Mouse (Mus musculus) kidney, embryonic 15.5 days (tissue): Measurements from ENCODE around the gene Kif5a. TPM values are rescaled to one million over a fixed set of nuclear protein-coding genes. Genes with fewer than 3 reads are reported as not detected.
"Not testable (repeated sequence)": the region's sequence is repeated elsewhere in the genome, so short reads cannot be mapped to it uniquely, and the experiment has no call there.

ENCODE experiments used
- ATAC-seq: fragments of 200-750 bp; cut with Nextera tagmentation; replicated peaks from 2 replicates; pipeline ENCODE4 v1.8.0; 2017; ENCODE audit warnings: moderate TSS enrichment; ENCODE audit not compliant: low FRiP score
- H3K27ac ChIP-seq: fragments of 300-500 bp; sonication (generic); 2 replicates; pipeline ENCODE4 v1.5.1; 2015; ENCODE audit warnings: mild to moderate bottlenecking, inconsistent platforms
- H3K27me3 ChIP-seq: fragments of 300-500 bp; sonication (generic); 2 replicates; pipeline ENCODE4 v1.6.1; 2015; ENCODE audit warnings: inconsistent platforms
- H3K36me3 ChIP-seq: fragments of 300-500 bp; sonication (generic); 2 replicates; pipeline ENCODE4 v1.6.1; 2015; ENCODE audit warnings: inconsistent platforms
- H3K4me1 ChIP-seq: fragments of 300-500 bp; sonication (generic); 2 replicates; pipeline ENCODE4 v1.6.1; 2015; ENCODE audit warnings: inconsistent platforms
- H3K4me2 ChIP-seq: fragments of 300-500 bp; sonication (generic); 2 replicates; pipeline ENCODE4 v1.6.1; 2015; ENCODE audit warnings: moderate library complexity, mild to moderate bottlenecking, inconsistent platforms
- H3K4me3 ChIP-seq: fragments of 300-500 bp; sonication (generic); replicated peaks from 2 replicates; pipeline ENCODE4 v1.5.1; 2015; ENCODE audit warnings: mild to moderate bottlenecking, inconsistent platforms
- H3K9ac ChIP-seq: fragments of 300-500 bp; sonication (generic); 2 replicates; pipeline ENCODE4 v1.6.1; 2015; ENCODE audit warnings: mild to moderate bottlenecking, inconsistent platforms
- H3K9me3 ChIP-seq: fragments of 300-500 bp; sonication (generic); replicated peaks from 2 replicates; pipeline ENCODE4 v1.6.1; 2016; ENCODE audit warnings: inconsistent platforms
- WGBS: fragments of 180-500 bp; shearing (Covaris S2); methylation state at CpG from one replicate; pipeline ENCODE4 v1.1.7; 2015; ENCODE audit warnings: mixed read lengths; 5-methylcytosine and 5-hydroxymethylcytosine counted together
- polyA plus RNA-seq: library from polyadenylated mRNA; unstranded; fragments of >200 nt; fragmentation: Nextera tagmentation; extraction: Ambion mirVana; gene quantifications from 2 replicates; pipeline ENCODE4 v1.2.1, GENCODE M21; 2015

The Kif5a gene
- polyA plus RNA-seq, 1 experiment from 2014 or later, result 1.9 TPM

- not testable (repeated sequence) for H3K9ac ChIP-seq, H3K27ac ChIP-seq, H3K9me3 ChIP-seq, H3K4me3 ChIP-seq, H3K4me2 ChIP-seq, H3K27me3 ChIP-seq, ATAC-seq
- Histone ChIP-seq H3K36me3 (peaks cover 25% of the 10 kb centered on the region), H3K4me1 (peaks cover 82% of the 10 kb centered on the region)
- WGBS, result 88% methylated on average over 1 of the region's 1 CpGs
These were observed 71.2 kb downstream of the Kif5a start for GRCm38 (mm10) chr10:127192057-127192328.

DNA sequence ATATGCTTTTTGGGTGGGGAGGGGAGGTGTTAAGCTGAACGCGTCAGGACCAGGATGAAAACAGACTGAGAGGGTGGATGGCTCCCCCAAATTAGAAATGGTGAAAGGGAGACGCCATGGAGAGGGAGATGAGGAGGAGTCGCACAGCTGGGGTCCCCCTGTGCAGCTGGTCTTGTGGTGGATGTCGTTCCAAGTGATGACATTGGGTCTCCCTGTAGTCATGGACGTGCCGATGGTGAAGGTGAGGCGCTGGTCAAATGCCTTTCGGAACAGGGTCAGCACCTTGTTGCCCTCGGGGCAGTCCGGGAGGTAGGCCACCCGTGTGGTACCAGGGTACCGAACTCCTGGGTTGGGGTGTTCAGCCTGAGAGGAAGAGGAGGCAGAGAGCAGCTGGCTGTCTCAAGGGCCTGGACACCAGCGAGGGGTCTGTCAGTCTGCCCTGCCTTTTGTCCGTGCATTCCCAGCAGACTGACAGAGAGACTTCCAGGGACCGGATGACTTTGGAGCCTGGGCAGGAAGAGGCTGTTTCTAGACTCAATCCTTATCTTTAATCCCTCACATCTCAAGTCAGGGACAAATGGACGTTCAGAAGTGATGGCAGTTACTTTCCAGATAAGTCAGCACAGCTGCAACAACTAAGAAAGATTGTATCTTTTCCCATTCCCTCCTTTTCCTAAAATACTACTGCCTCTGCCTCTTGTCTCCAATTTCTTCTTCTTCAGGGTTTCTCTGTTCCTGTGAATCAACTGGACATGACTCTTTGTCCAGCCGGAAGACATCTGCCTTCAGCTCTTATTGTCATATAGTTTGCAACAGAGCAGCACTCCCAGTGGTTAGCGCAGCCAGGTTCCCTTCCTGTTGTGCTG, 71.7 kb downstream of the Kif5a start:
- H3K27ac ChIP-seq, result peak overlapping the region; percentile 93
- H3K4me1 ChIP-seq, result peaks cover 77% of the 10 kb centered on the region

DNA sequence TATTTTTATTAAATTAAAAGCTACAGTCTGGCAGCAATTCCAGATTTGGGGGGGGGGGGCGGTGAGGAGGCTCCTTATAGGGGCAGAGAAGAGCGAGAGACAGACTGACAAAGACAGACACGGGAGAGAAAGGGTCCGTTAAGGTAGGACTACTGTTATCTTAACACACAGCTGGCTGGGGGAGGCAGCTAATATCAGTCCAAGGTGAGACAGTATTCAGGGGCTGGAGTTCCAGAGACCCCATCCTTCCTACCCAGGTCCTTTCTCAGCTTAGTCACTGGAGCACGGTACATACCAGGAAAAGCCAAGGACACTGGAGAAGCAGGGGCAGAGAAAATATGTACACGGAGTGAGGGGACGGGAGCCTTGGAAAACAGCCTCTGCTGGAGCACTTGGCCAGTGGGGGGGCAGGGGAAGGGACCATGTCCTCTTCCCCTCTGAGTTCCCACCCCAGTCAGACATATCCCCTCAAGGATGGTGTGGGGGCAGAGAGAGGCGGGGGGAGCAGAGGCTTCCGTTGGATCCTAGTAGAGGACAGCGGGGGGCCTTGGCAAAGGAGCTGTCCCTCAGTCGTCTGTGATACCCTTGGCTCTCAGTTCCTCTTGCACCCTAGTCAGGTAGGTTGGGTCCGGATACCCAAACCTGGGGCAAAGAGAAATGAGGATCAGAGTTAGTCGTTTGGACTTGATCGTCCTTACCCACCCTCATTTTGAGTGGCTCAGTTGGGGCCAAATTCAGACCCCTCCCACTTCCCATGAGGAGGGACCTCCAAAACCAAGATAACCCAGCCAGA, 72.6 kb downstream of the Kif5a start:
- WGBS, result 45% methylated on average over 14 of the region's 14 CpGs
- H3K9me3 ChIP-seq, result no peaks in the 10 kb centered on the region
- H3K4me2 ChIP-seq, result peak overlapping the region; percentile 94
- H3K4me3 ChIP-seq, result peak overlapping the region; percentile 72
- peaks cover 37% of the 10 kb centered on the region for H3K36me3 ChIP-seq
- H3K27me3 ChIP-seq, result no peaks in the 10 kb centered on the region
- 0 out of 2 replicates have a peak overlapping the region, but pooled peaks have one; percentile 7 for H3K9ac ChIP-seq
- ATAC-seq, result no peak
- H3K27ac ChIP-seq, result peak overlapping the region; percentile 93
- H3K4me1 ChIP-seq, result peaks cover 71% of the 10 kb centered on the region

More for the DNA sequence above, 71.7 kb downstream of the Kif5a start:
- H3K9ac ChIP-seq, result no peak overlapping the region
- WGBS, result 80% methylated on average over 19 of the region's 19 CpGs
- no peaks in the 10 kb centered on the region for H3K9me3 ChIP-seq
- no peak overlapping the region for H3K4me2 ChIP-seq
- H3K27me3 ChIP-seq, result no peaks in the 10 kb centered on the region
- no peak for ATAC-seq
- H3K36me3 ChIP-seq, result peaks cover 30% of the 10 kb centered on the region
- no peak overlapping the region for H3K4me3 ChIP-seq

DNA sequence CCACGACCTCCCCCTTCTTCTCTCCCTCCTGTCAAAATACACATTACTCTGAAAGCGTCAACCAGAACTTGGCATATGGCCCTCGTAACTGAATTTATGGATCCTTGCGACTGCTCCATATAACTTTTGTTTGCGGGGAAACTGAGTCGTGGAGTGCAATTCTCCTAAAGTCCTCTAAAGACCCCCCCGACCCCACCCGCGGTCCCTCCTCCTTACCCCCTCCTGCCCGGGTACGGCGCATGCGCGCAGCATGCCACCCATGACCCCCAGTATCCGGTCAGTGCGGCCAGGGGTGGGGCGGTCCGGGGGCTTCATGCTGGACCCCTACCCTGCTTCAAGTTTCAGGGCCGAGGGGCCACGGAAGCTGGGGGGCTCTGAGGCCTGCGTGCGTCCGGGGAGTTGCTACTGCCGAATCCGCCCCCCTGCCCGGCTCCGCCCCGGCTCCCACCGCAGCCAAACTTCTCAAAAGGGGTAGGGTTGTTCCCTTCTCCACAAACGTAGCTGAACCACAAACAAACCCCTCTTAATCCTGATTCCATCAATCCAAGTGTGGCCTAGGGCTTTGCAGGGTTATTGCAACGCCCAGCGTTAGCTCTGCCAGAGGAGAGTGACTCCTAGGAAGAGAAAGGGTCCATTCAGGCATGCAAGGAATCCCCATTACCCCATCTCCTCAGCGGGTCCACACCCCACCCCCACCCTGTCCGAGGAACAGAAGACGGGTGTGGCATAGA, 73.3 kb downstream of the Kif5a start, which contains the start of gene Arhgef25:
Gene Arhgef25, minus strand, starts transcription at position 433 of the 731 bp plus-strand sequence.
- H3K4me2 ChIP-seq, result peak within 1 kb of the TSS; percentile 94
- H3K4me3 ChIP-seq, result peak within 1 kb of the TSS; percentile 72
- peaks cover 43% of the 10 kb centered on the region for H3K36me3 ChIP-seq
- peak; percentile 23; the same call in 1 of the 2 replicates for ATAC-seq
- H3K9ac ChIP-seq, result peak within 1 kb of the TSS; percentile 78
- H3K27ac ChIP-seq, result peak within 1 kb of the TSS; percentile 93
- 4% methylated on average over 35 of the region's 35 CpGs for WGBS
- H3K4me1 ChIP-seq, result peaks cover 72% of the 10 kb centered on the region
- peaks cover 3% of the 10 kb centered on the region; the same call in 1 of the 2 replicates for H3K27me3 ChIP-seq
- H3K9me3 ChIP-seq, result no peaks in the 10 kb centered on the region

- Histone ChIP-seq H3K36me3 (peaks cover 47% of the 10 kb centered on the region), H3K9ac (peak overlapping the region; percentile 78), H3K4me1 (peaks cover 71% of the 10 kb centered on the region), H3K9me3 (no peaks in the 10 kb centered on the region), H3K4me3 (peak overlapping the region; percentile 72), H3K27me3 (peaks cover 4% of the 10 kb centered on the region; the same call in 1 of the 2 replicates), H3K4me2 (peak overlapping the region; percentile 94), H3K27ac (peak overlapping the region; percentile 93)
- 2% methylated on average over 26 of the region's 26 CpGs for WGBS
- ATAC-seq, result no peak; the same call in none of the 2 replicates
These were observed 74.0 kb downstream of the Kif5a start for GRCm38 (mm10) chr10:127189116-127189650.

DNA sequence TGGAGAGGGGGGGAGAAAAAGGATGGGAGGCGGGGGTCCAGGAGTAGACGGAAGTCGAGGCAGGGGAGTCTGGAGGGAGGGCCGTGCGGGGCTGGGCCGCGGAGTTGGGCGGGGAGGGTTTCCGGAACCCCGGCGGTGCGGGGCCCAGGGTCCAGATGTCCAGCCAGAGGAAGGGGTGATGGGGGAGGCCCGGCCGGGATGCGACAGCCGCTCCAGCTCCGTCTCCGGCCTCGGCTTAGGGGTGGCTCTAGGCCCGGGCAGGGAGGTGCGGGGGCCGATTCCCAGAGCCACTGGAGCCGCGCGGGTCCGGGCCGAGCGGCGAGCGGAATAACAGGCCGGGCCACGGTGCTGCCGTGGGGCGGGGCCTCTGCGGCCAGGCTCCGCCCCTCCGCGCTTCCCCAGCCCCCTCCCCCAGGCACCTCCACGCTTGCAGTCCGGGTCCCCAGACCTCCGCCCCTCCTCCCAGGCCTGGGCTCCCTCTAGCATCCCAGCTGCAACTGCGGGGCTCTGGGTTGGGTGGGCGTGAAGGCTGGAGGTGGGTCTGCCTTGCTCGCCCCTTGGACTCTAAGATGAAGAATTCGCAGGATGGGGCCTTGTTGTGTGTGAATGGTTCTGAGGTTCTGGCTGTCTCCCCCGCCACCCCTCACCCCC, 74.6 kb downstream of the Kif5a start:
- H3K4me3 ChIP-seq, result peak overlapping the region; percentile 72
- H3K27me3 ChIP-seq, result peaks cover 10% of the 10 kb centered on the region; the same call in 1 of the 2 replicates
- H3K4me1 ChIP-seq, result peaks cover 75% of the 10 kb centered on the region
- H3K9ac ChIP-seq, result peak overlapping the region; percentile 78
- peak; percentile 85 for ATAC-seq
- H3K36me3 ChIP-seq, result peaks cover 47% of the 10 kb centered on the region
- H3K4me2 ChIP-seq, result peak overlapping the region; percentile 94
- WGBS, result 1% methylated on average over 23 of the region's 46 CpGs
- H3K27ac ChIP-seq, result peak overlapping the region; percentile 93
- no peaks in the 10 kb centered on the region for H3K9me3 ChIP-seq

DNA sequence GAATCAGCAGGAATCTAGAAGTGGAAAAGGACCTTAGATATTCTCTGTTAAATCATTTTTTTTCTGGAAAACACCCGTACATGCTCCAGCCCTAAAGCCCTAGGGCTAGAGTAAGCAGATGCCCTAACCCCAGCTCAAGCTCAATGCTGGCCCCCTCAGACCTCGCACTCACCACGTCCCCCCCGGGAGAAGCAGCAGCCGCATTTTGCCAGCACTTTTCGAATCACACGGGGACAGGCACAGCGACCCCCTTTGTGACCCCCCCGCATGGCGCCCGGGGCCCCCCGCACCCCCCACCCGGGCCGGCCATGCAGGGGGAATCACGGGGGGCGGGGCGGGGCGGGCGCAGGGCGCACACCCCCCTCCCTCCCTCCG, 75.1 kb downstream of the Kif5a start:
- Histone ChIP-seq H3K9ac (peak overlapping the region; percentile 78), H3K36me3 (peaks cover 48% of the 10 kb centered on the region), H3K4me2 (peak overlapping the region; percentile 94), H3K27me3 (peaks cover 14% of the 10 kb centered on the region; the same call in 1 of the 2 replicates), H3K4me1 (peaks cover 77% of the 10 kb centered on the region), H3K4me3 (peak overlapping the region; percentile 72), H3K27ac (peak overlapping the region; percentile 93), H3K9me3 (no peaks in the 10 kb centered on the region)
- WGBS, result 3% methylated on average over 15 of the region's 21 CpGs
- no peak for ATAC-seq

DNA sequence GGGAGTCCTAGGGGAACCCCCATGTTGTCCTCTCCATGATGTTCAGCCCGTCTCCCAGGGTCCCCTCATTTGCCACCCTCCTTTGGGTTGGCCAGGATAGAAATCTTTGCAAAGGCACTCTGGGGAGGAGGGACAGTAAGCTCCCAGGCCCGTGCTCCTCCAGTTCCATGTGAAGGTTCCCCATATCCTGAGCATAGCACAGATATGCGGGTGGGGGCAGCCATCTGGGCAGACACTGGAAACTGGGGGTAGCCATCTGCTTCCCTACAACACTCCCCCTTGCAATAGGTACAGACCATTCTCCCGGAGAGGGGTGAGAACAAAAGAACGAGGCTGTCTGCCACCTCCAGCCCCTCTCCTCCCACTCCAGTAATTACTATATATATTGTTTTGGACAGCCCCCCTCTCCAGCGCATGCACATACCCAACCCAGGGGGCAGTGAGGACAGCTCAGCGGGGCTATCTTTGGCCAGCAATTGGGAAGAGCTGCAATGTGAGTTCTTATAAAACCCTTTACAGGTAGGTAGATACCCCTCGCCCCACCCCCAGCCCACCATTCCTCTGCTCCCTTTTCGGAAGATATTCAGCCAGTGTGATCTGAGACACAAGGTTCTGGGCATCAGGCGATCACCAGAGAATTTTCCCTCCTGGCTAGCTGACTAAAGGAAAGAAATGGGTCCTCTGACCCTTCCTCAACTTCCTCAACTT, 75.6 kb downstream of the Kif5a start:
- Histone ChIP-seq H3K4me1 (peaks cover 72% of the 10 kb centered on the region), H3K36me3 (peaks cover 48% of the 10 kb centered on the region), H3K27me3 (peaks cover 19% of the 10 kb centered on the region; the same call in 1 of the 2 replicates), H3K9ac (peak overlapping the region; percentile 78), H3K9me3 (no peaks in the 10 kb centered on the region), H3K4me2 (peak overlapping the region; percentile 94), H3K4me3 (peak overlapping the region; percentile 72), H3K27ac (peak overlapping the region; percentile 93; the same call in 1 of the 2 replicates)
- ATAC-seq, result no peak
- 29% methylated on average over 10 of the region's 10 CpGs for WGBS

GRCm38 (mm10) chr10:127186451-127186850, 76.7 kb downstream of the Kif5a start:
- Histone ChIP-seq H3K4me3 (no peak overlapping the region), H3K9me3 (no peaks in the 10 kb centered on the region), H3K36me3 (peaks cover 42% of the 10 kb centered on the region), H3K4me2 (no peak overlapping the region), H3K4me1 (peaks cover 66% of the 10 kb centered on the region), H3K27me3 (peaks cover 28% of the 10 kb centered on the region), H3K27ac (no peak overlapping the region), H3K9ac (no peak overlapping the region)
- 79% methylated on average over 1 of the region's 1 CpGs for WGBS
- ATAC-seq, result no peak

DNA sequence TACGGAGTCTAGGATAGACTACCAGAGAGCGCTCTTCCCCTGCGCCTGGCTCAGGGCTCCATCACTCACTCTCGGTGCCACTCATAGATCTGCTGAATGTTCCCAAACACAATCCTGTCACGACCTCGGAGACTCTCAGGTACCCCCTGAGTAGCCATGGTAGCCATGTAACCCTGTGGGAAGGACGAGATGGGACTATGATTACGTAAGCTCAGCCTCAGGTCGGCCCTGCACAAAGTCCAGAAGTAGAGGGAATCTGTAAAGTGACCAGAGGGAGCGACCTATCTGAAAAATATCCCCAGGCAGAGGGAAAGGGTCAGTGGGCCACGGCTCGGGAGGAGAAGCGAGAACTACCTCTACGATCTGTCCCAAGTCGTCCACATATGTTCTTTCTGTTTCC, 77.6 kb downstream of the Kif5a start:
- Histone ChIP-seq H3K4me3 (no peak overlapping the region), H3K36me3 (peaks cover 34% of the 10 kb centered on the region), H3K27me3 (peaks cover 38% of the 10 kb centered on the region), H3K4me1 (peaks cover 58% of the 10 kb centered on the region), H3K4me2 (no peak overlapping the region), H3K27ac (no peak overlapping the region), H3K9me3 (no peaks in the 10 kb centered on the region), H3K9ac (no peak overlapping the region)
- 85% methylated on average over 15 of the region's 15 CpGs for WGBS
- ATAC-seq, result no peak
